Mouse (Mus musculus) heart, adult 2 months (tissue): ENCODE measurements around the gene Muc3.

Source experiments
- CTCF ChIP-seq: fragments of 200-600 bp; IDR thresholded peaks from 2 replicates; pipeline ENCODE4 v1.8.1; 2022; ENCODE audit warnings: antibody characterized with exemption, mild to moderate bottlenecking, moderate library complexity
- POLR2A ChIP-seq: fragments of 200-500 bp; IDR thresholded peaks from 2 replicates; pipeline ENCODE4 v1.6.1; 2011; ENCODE audit warnings: mild to moderate bottlenecking, low read depth, low read length, control low read depth; ENCODE audit not compliant: insufficient read depth

- TF ChIP-seq CTCF (no peak), POLR2A (no peak)
Measured at GRCm38 (mm10) chr5:137090870-137091269, 58.3 kb downstream of the Muc3 start.
